ENCODE assay signal across 9 mouse cellular contexts in genomic region chr2:4423896-4424295, GRCm38 (mm10).
"Had no signal": no experiment of that assay in that cellular context is flagged by ENCODE, and none has a peak within 500 bp of the region (broad histone marks: within the 10 kb centered on the region; RNA-seq: fewer than 3 reads in every experiment).

No protein-coding gene starts in this region.

- H3K4me1 ChIP-seq: liver, embryonic 12.5 days had no signal

- ATAC-seq: liver, embryonic 12.5 days had no signal

- H3K27ac ChIP-seq: kidney, embryonic 15.5 days; left cerebral cortex, adult 2 months; limb, embryonic 15.5 days; liver, embryonic 12.5 days; midbrain, embryonic 12.5 days; neural tube, embryonic 12.5 days had no signal

- H3K4me3 ChIP-seq: kidney, embryonic 15.5 days; left cerebral cortex, adult 2 months; limb, embryonic 15.5 days; liver, embryonic 12.5 days; midbrain, embryonic 12.5 days; neural tube, embryonic 12.5 days had no signal

- H3K9ac ChIP-seq: kidney, embryonic 15.5 days; limb, embryonic 15.5 days; liver, embryonic 12.5 days; midbrain, embryonic 12.5 days; neural tube, embryonic 12.5 days had no signal

- H3K27me3 ChIP-seq: kidney, embryonic 15.5 days; limb, embryonic 15.5 days; liver, embryonic 12.5 days; midbrain, embryonic 12.5 days; neural tube, embryonic 12.5 days had no signal

- H3K9me3 ChIP-seq: kidney, embryonic 15.5 days; limb, embryonic 15.5 days; liver, embryonic 12.5 days; midbrain, embryonic 12.5 days; neural tube, embryonic 12.5 days had no signal

- H3K36me3 ChIP-seq: kidney, embryonic 15.5 days; limb, embryonic 15.5 days; liver, embryonic 12.5 days; midbrain, embryonic 12.5 days had no signal

- H3K4me2 ChIP-seq: kidney, embryonic 15.5 days; limb, embryonic 15.5 days; liver, embryonic 12.5 days; midbrain, embryonic 12.5 days; neural tube, embryonic 12.5 days had no signal

- DNase-seq: kidney, adult 2 months; kidney, postnatal 14 days; thymus, postnatal 4 days had no signal
